Mouse (Mus musculus): ENCODE data around the gene Cntn4.

DNA sequence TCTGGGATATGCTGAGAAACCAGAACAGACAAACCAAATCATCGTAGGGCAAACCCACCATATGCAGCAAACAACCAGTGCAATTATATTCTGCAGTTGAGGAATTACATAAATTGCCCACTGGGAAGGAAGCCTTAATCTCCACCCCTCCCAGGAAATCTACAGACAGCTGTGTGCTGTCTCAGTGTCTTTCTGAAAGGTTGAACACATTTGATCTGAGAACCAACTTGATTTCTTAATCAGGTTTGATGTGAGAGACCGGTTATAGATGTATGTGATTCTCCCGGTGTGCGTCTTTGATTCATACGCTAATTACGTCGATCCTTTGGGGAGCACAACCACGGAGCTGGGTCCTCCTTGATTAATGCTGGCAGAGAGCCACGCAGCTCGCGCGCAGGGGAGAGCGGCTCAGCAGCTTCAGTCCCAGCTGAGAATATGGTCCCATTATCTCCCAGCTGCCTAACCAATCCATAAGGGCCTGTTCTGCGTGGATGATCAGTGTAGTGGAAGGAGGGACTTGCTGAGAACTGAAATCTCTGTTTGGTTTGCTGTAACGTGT lies 441.1 kb downstream of the Cntn4 start:
- TF ChIP-seq CTCF (conservative IDR thresholded peaks at IDR 0.05; ENCODE audit: insufficient read depth, insufficient read length, low read depth, low read length): no peak
- no peak for TF ChIP-seq POLR2A (IDR thresholded peaks at IDR 0.05; ENCODE audit: low read depth, low read length)
